Mouse (Mus musculus): ENCODE measurements around the gene Mamstr. TPM values are rescaled to one million over a fixed set of nuclear protein-coding genes. Genes with fewer than 3 reads are reported as not detected.

Gene Mamstr
- polyA plus RNA-seq (2015; fragmentation: Nextera tagmentation; extraction: Ambion mirVana) = 3.9 and 4.8 TPM in 2 replicates

GRCm38 (mm10) chr7:45639561-45640027, at the start of gene Mamstr:
Gene Mamstr (plus strand): TSS chr7:45639977.
- TF ChIP-seq CTCF (IDR thresholded peaks at IDR 0.05; ENCODE audit: low read depth) = no peak
- Histone ChIP-seq H3K9ac (ENCODE audit: low read depth, low read length) (no peak within 1 kb of the TSS), H3K27me3 (ENCODE audit: insufficient read depth, low read length) (no peaks in the 10 kb centered on the region), H3K4me1 (replicated peaks; ENCODE audit: insufficient read depth, low read length) (peaks cover 37% of the 10 kb centered on the region), H3K4me2 (ENCODE audit: low read length) (no peak within 1 kb of the TSS), H3K27ac (peak within 1 kb of the TSS; percentile 8; the same call in 1 of the 2 replicates), H3K36me3 (ENCODE audit: insufficient read depth, low read length) (0 out of 2 replicates have a peak, but pooled peaks cover 4% of the 10 kb centered on the region), H3K9me3 (replicated peaks; ENCODE audit: low read length) (no peaks in the 10 kb centered on the region), H3K4me3 (replicated peaks; ENCODE audit: low read depth, low read length) (no peak within 1 kb of the TSS)
- no peak for DNase-seq (ENCODE audit: low spot score)
- WGBS = 29% methylated on average over 19 of the region's 19 CpGs
- no peak for ATAC-seq (replicated peaks; ENCODE audit: low FRiP score, low read depth)

- no peaks in the 10 kb centered on the region for H3K27me3 ChIP-seq (ENCODE audit: insufficient read depth, low read length)
- H3K9me3 ChIP-seq (replicated peaks; ENCODE audit: low read length) = no peaks in the 10 kb centered on the region
- peaks cover 3% of the 10 kb centered on the region; the same call in 1 of the 2 replicates for H3K36me3 ChIP-seq (ENCODE audit: insufficient read depth, low read length)
- DNase-seq (ENCODE audit: low spot score) = peak; percentile 51
- TF ChIP-seq CTCF (IDR thresholded peaks at IDR 0.05; ENCODE audit: low read depth) = peak; percentile 59
- H3K27ac ChIP-seq = no peak overlapping the region
- no peak for ATAC-seq (replicated peaks; ENCODE audit: low FRiP score, low read depth)
- H3K9ac ChIP-seq (ENCODE audit: low read depth, low read length) = no peak overlapping the region
- 54% methylated on average over 3 of the region's 3 CpGs for WGBS
- 0 out of 2 replicates have a peak, but pooled peaks cover 3% of the 10 kb centered on the region for H3K4me1 ChIP-seq (replicated peaks; ENCODE audit: insufficient read depth, low read length)
- H3K4me3 ChIP-seq (replicated peaks; ENCODE audit: low read depth, low read length) = no peak overlapping the region
- H3K4me2 ChIP-seq (ENCODE audit: low read length) = no peak overlapping the region
Measured at GRCm38 (mm10) chr7:45590874-45591273, 48.9 kb upstream of the Mamstr start.

- TF ChIP-seq CTCF (IDR thresholded peaks at IDR 0.05; ENCODE audit: low read depth) = no peak
- Histone ChIP-seq H3K4me2 (ENCODE audit: low read length) (no peak overlapping the region), H3K27ac (no peak overlapping the region), H3K4me1 (replicated peaks; ENCODE audit: insufficient read depth, low read length) (0 out of 2 replicates have a peak, but pooled peaks cover 3% of the 10 kb centered on the region), H3K9ac (ENCODE audit: low read depth, low read length) (no peak overlapping the region), H3K9me3 (replicated peaks; ENCODE audit: low read length) (no peaks in the 10 kb centered on the region), H3K4me3 (replicated peaks; ENCODE audit: low read depth, low read length) (no peak overlapping the region), H3K27me3 (ENCODE audit: insufficient read depth, low read length) (no peaks in the 10 kb centered on the region), H3K36me3 (ENCODE audit: insufficient read depth, low read length) (no peaks in the 10 kb centered on the region)
- ATAC-seq (replicated peaks; ENCODE audit: low FRiP score, low read depth) (no peak), DNase-seq (ENCODE audit: low spot score) (no peak)
- WGBS = 79% methylated on average over 7 of the region's 7 CpGs
Measured at GRCm38 (mm10) chr7:45591880-45592279, 47.9 kb upstream of the Mamstr start.

GRCm38 (mm10) chr7:45593118-45593815, 46.5 kb upstream of the Mamstr start:
- Histone ChIP-seq H3K4me1 (replicated peaks; ENCODE audit: insufficient read depth, low read length) (0 out of 2 replicates have a peak, but pooled peaks cover 3% of the 10 kb centered on the region), H3K9me3 (replicated peaks; ENCODE audit: low read length) (no peaks in the 10 kb centered on the region), H3K27me3 (ENCODE audit: insufficient read depth, low read length) (no peaks in the 10 kb centered on the region), H3K27ac (no peak overlapping the region), H3K4me2 (ENCODE audit: low read length) (no peak overlapping the region), H3K9ac (ENCODE audit: low read depth, low read length) (no peak overlapping the region), H3K4me3 (replicated peaks; ENCODE audit: low read depth, low read length) (no peak overlapping the region), H3K36me3 (ENCODE audit: insufficient read depth, low read length) (no peaks in the 10 kb centered on the region)
- ATAC-seq (replicated peaks; ENCODE audit: low FRiP score, low read depth) (no peak), DNase-seq (ENCODE audit: low spot score) (peak; percentile 89)
- 14% methylated on average over 10 of the region's 10 CpGs for WGBS
- TF ChIP-seq CTCF (IDR thresholded peaks at IDR 0.05; ENCODE audit: low read depth) = peak; percentile 96

DNA sequence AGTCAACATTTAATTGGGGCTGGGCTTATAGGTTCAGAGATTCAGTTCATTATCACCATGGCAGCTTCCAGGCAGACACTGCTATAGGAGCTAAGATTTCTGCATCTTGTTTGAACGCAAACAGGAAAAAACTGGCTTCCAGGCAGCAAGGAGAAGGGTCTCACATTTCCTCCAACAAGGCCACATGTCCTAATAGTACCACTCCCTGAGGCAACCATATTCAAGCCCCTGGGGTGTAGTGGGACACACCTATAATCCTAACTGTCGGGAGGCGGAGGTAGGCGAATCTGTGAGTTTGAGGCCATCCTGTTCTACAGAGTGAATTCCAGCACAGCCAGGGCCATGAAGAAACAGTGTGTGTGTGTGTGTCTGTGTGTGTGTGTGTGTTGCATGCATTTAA, 44.6 kb upstream of the Mamstr start:
- Histone ChIP-seq H3K36me3 (ENCODE audit: insufficient read depth, low read length) (no peaks in the 10 kb centered on the region), H3K27me3 (ENCODE audit: insufficient read depth, low read length) (no peaks in the 10 kb centered on the region), H3K4me2 (ENCODE audit: low read length) (no peak overlapping the region), H3K27ac (no peak overlapping the region), H3K9ac (ENCODE audit: low read depth, low read length) (no peak overlapping the region), H3K9me3 (replicated peaks; ENCODE audit: low read length) (no peaks in the 10 kb centered on the region), H3K4me1 (replicated peaks; ENCODE audit: insufficient read depth, low read length) (no peaks in the 10 kb centered on the region; the same call in 1 of the 2 replicates), H3K4me3 (replicated peaks; ENCODE audit: low read depth, low read length) (no peak overlapping the region)
- ATAC-seq (replicated peaks; ENCODE audit: low FRiP score, low read depth) (no peak), DNase-seq (ENCODE audit: low spot score) (no peak)
- 85% methylated on average over 4 of the region's 4 CpGs for WGBS
- TF ChIP-seq CTCF (IDR thresholded peaks at IDR 0.05; ENCODE audit: low read depth) = no peak

- no peak overlapping the region for H3K4me3 ChIP-seq (replicated peaks; ENCODE audit: low read depth, low read length)
- H3K27me3 ChIP-seq (ENCODE audit: insufficient read depth, low read length) = no peaks in the 10 kb centered on the region
- H3K4me2 ChIP-seq (ENCODE audit: low read length) = no peak overlapping the region
- no peak for DNase-seq (ENCODE audit: low spot score)
- no peaks in the 10 kb centered on the region for H3K36me3 ChIP-seq (ENCODE audit: insufficient read depth, low read length)
- no peak overlapping the region for H3K9ac ChIP-seq (ENCODE audit: low read depth, low read length)
- no peak for ATAC-seq (replicated peaks; ENCODE audit: low FRiP score, low read depth)
- TF ChIP-seq CTCF (IDR thresholded peaks at IDR 0.05; ENCODE audit: low read depth) = no peak
- 97% methylated on average over 1 of the region's 1 CpGs for WGBS
- no peaks in the 10 kb centered on the region; the same call in 1 of the 2 replicates for H3K4me1 ChIP-seq (replicated peaks; ENCODE audit: insufficient read depth, low read length)
- no peaks in the 10 kb centered on the region for H3K9me3 ChIP-seq (replicated peaks; ENCODE audit: low read length)
- H3K27ac ChIP-seq = no peak overlapping the region
Measured at GRCm38 (mm10) chr7:45596107-45596506, 43.7 kb upstream of the Mamstr start.

Measured in kidney, postnatal 0 days (tissue).